Mouse (Mus musculus) embryonic fibroblast, embryonic 13.5 days (primary cell): ENCODE measurements around the gene Thop1. TPM values are rescaled to one million over a fixed set of nuclear protein-coding genes. Genes with fewer than 3 reads are reported as not detected.

Experiments
- H3K27ac ChIP-seq: 2 replicates; pipeline ENCODE4 v1.5.1; 2012; ENCODE audit warnings: low read length, control low read depth, inconsistent platforms; ENCODE audit not compliant: insufficient read depth
- H3K4me1 ChIP-seq: 2 replicates; pipeline ENCODE4 v1.6.1; 2011; ENCODE audit warnings: low read length; ENCODE audit not compliant: control insufficient read depth, insufficient read depth
- H3K4me3 ChIP-seq: 2 replicates; pipeline ENCODE4 v1.5.1; 2011; ENCODE audit warnings: mild to moderate bottlenecking, control low read depth, low read length; ENCODE audit not compliant: insufficient read depth
- CTCF ChIP-seq: IDR thresholded peaks from 2 replicates; pipeline ENCODE4 v1.5.1; 2011; ENCODE audit warnings: mild to moderate bottlenecking, control low read depth, low read length, moderate library complexity, borderline replicate concordance; ENCODE audit not compliant: insufficient read depth
- POLR2A ChIP-seq: IDR thresholded peaks from 2 replicates; pipeline ENCODE4 v1.6.1; 2011; ENCODE audit warnings: low read depth, mild to moderate bottlenecking, control low read depth, low read length, moderate library complexity
- polyA plus RNA-seq: library from polyadenylated mRNA; stranded (reverse); fragments of >200 nt; gene quantifications from 2 replicates; pipeline ENCODE4 v1.2.4, GENCODE M21; 2011; ENCODE audit warnings: low read depth; ENCODE audit not compliant: missing spikeins, insufficient read length

The Thop1 gene
- 30.4 and 33.8 TPM in 2 replicates for polyA plus RNA-seq

DNA sequence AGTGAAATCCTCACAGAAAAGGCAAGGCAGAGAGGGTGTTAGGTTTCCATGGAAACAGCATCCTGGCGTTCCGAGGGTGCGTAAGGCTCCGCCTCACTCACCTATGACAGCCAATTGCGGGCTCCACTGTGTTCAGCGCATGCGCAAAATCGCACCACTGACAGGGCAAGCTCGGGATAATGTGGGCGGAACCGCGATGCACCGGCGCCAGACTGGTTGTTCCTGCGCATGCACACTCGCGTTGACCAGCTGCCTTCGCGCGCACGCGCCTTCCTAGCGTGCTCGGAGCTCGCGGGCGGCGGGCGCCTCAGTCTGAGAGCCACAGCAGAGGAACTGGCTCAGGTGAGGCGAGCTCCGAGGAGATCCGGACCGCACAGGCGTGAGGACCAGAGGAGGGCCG, at the start of gene Thop1:
Gene Thop1, plus strand, starts transcription at position 200 of the 400 bp plus-strand sequence.
- Histone ChIP-seq H3K4me1 (0 out of 2 replicates have a peak, but pooled peaks cover 2% of the 10 kb centered on the region), H3K27ac (no peak within 1 kb of the TSS), H3K4me3 (peak within 1 kb of the TSS; percentile 63)
- TF ChIP-seq POLR2A (peak; percentile 88), CTCF (no peak)

DNA sequence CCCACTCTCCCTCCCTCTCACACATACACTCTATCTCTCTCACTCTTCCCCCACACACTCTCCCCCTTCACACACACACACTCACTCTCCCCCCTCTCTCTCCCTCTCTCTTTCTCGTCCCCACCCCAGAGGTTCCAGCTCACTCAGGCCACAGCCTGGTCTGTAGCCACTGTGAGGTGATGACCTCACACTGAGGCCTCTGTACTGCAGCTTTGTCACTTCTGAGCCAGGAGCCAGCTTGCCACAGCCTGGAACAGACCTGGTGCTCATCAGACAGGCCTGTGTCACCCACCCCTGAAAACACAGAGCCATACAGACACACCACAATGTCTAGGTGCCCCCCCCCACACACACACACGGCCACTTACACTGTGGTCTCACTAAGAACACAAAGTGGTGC, 49.6 kb upstream of the Thop1 start:
- Histone ChIP-seq H3K4me1 (no peaks in the 10 kb centered on the region), H3K4me3 (no peak overlapping the region), H3K27ac (no peak overlapping the region)
- TF ChIP-seq POLR2A: no peak
- TF ChIP-seq CTCF: no peak

- TF ChIP-seq CTCF (no peak), POLR2A (no peak)
Measured at GRCm38 (mm10) chr10:81021547-81022110, 48.2 kb upstream of the Thop1 start.

GRCm38 (mm10) chr10:81022744-81023143, 47.1 kb upstream of the Thop1 start:
- TF ChIP-seq CTCF (peak; percentile 42; the same call in 1 of the 2 replicates), POLR2A (no peak)

More at GRCm38 (mm10) chr10:81021547-81022110, 48.2 kb upstream of the Thop1 start:
- Histone ChIP-seq H3K4me1 (no peaks in the 10 kb centered on the region), H3K27ac (no peak overlapping the region), H3K4me3 (no peak overlapping the region)

GRCm38 (mm10) chr10:81024346-81024937, 45.4 kb upstream of the Thop1 start:
- peaks cover 5% of the 10 kb centered on the region; the same call in 1 of the 2 replicates for H3K4me1 ChIP-seq
- no peak overlapping the region for H3K27ac ChIP-seq
- no peak overlapping the region for H3K4me3 ChIP-seq
- TF ChIP-seq CTCF: no peak
- no peak for TF ChIP-seq POLR2A

More at GRCm38 (mm10) chr10:81022744-81023143, 47.1 kb upstream of the Thop1 start:
- Histone ChIP-seq H3K4me1 (peaks cover 4% of the 10 kb centered on the region; the same call in 1 of the 2 replicates), H3K4me3 (no peak overlapping the region), H3K27ac (no peak overlapping the region)

DNA sequence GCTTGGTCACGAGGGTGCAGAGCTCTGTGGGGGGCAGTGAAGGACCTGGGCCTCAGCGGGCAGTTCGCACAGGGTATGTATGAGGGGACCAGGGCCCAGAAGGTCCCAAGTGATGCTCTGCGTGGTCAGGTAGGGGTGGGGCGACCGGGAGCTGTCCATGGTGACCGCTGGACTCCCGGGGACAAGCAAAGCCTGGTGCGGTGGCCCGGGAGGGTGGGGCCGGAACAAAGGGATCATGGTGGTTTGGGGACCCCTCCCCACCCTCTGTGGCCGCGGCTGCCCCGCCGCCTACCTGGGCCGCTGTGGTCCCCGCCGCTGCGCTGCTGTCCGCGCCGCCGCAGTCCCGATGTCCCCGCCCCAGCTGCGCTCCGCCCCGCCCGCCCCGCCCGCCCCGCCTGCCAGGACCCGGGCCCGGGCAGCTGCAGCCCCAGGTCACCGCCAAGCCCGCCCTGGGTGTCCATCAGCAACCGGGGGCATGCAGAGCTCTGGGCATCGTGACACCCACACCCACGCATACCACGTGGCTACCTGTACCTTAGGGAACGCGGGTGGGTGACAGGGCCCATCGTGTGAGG, 44.7 kb upstream of the Thop1 start:
- TF ChIP-seq POLR2A (no peak), CTCF (no peak)
- no peak overlapping the region for H3K27ac ChIP-seq
- peaks cover 5% of the 10 kb centered on the region; the same call in 1 of the 2 replicates for H3K4me1 ChIP-seq
- no peak overlapping the region for H3K4me3 ChIP-seq

- Histone ChIP-seq H3K4me1 (peaks cover 5% of the 10 kb centered on the region; the same call in 1 of the 2 replicates), H3K27ac (no peak within 1 kb of the TSS), H3K4me3 (no peak within 1 kb of the TSS)
- no peak for TF ChIP-seq POLR2A
- TF ChIP-seq CTCF: no peak
Measured at GRCm38 (mm10) chr10:81025639-81026275, 44.1 kb upstream of the Thop1 start, which contains the start of gene Diras1. Gene Diras1, minus strand, starts transcription at chr10:81025662.

- no peak overlapping the region for H3K4me3 ChIP-seq
- no peak for TF ChIP-seq POLR2A
- TF ChIP-seq CTCF: no peak
- peaks cover 5% of the 10 kb centered on the region; the same call in 1 of the 2 replicates for H3K4me1 ChIP-seq
- no peak overlapping the region for H3K27ac ChIP-seq
Measured at GRCm38 (mm10) chr10:81026857-81027256, 43.0 kb upstream of the Thop1 start.

- peaks cover 5% of the 10 kb centered on the region; the same call in 1 of the 2 replicates for H3K4me1 ChIP-seq
- no peak overlapping the region for H3K4me3 ChIP-seq
- TF ChIP-seq CTCF (no peak), POLR2A (no peak)
- H3K27ac ChIP-seq: peak overlapping the region; percentile 5; the same call in 1 of the 2 replicates
Measured at GRCm38 (mm10) chr10:81027331-81027730, 42.5 kb upstream of the Thop1 start.
